Mouse (Mus musculus) heart, embryonic 10.5 days (tissue): ENCODE results near the gene Dennd1a. TPM values are rescaled to one million over a fixed set of nuclear protein-coding genes. Genes with fewer than 3 reads are reported as not detected.

ENCODE experiments used
- DNase-seq: peaks from one replicate; pipeline ENCODE4 v3.0.0-alpha.2; 2017; ENCODE audit warnings: low spot score
- H3K27ac ChIP-seq: fragments of 300-500 bp; sonication (generic); 2 replicates; pipeline ENCODE4 v1.5.1; 2016; ENCODE audit warnings: mild to moderate bottlenecking
- H3K27me3 ChIP-seq: fragments of 300-500 bp; sonication (generic); 2 replicates; pipeline ENCODE4 v1.6.1; 2016; ENCODE audit warnings: mild to moderate bottlenecking; ENCODE audit not compliant: poor library complexity, insufficient read depth, severe bottlenecking
- H3K36me3 ChIP-seq: fragments of 300-500 bp; sonication (generic); 2 replicates; pipeline ENCODE4 v1.6.1; 2016; ENCODE audit warnings: mild to moderate bottlenecking, moderate library complexity
- H3K4me1 ChIP-seq: fragments of 300-500 bp; sonication (generic); 2 replicates; pipeline ENCODE4 v1.6.1; 2016; ENCODE audit warnings: mild to moderate bottlenecking
- H3K4me3 ChIP-seq: fragments of 300-500 bp; sonication (generic); 2 replicates; pipeline ENCODE4 v1.5.1; 2016; ENCODE audit warnings: mild to moderate bottlenecking, moderate library complexity
- H3K9me3 ChIP-seq: fragments of 300-500 bp; sonication (generic); 2 replicates; pipeline ENCODE4 v1.6.1; 2016; ENCODE audit warnings: mild to moderate bottlenecking, moderate library complexity
- WGBS: fragments of 180-500 bp; shearing (Covaris S2); methylation state at CpG from one replicate; pipeline ENCODE4 v1.1.7; 2016; 5-methylcytosine and 5-hydroxymethylcytosine counted together
- polyA plus RNA-seq: library from polyadenylated mRNA; unstranded; fragments of >200 nt; fragmentation: Nextera tagmentation; extraction: Ambion mirVana; gene quantifications from 2 replicates; pipeline ENCODE4 v1.2.1, GENCODE M21; 2016

Dennd1a gene
- polyA plus RNA-seq, 1 experiment from 2014 or later = 14.8 TPM

DNA sequence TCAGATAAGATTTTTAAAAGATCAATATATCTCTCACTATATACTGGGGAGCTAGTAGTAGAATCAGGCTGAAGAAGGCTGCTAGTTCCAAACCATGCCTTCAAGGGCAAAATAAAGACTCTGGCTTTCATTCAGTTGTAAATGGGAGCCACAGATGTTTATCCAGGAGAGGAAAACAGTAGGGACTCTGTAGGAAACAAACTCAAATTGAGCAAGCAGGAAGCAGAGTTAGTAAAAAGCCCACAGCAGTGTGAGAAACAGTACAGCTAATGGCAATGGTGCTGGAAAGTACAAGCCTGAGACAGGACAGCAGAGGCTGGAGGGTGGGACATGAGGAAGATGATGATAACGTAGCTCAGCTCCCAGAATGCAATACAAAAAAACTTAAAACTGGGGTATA is 103.3 kb downstream of the Dennd1a start:
- no peaks in the 10 kb centered on the region for H3K27me3 ChIP-seq
- H3K4me3 ChIP-seq = no peak overlapping the region
- 77% methylated on average over 1 of the region's 1 CpGs for WGBS
- no peaks in the 10 kb centered on the region for H3K4me1 ChIP-seq
- H3K36me3 ChIP-seq = no peaks in the 10 kb centered on the region
- no peaks in the 10 kb centered on the region for H3K9me3 ChIP-seq
- DNase-seq = no peak
- no peak overlapping the region for H3K27ac ChIP-seq

- WGBS = 91% methylated on average over 1 of the region's 1 CpGs
- H3K9me3 ChIP-seq = no peaks in the 10 kb centered on the region
- no peak overlapping the region for H3K27ac ChIP-seq
- H3K36me3 ChIP-seq = no peaks in the 10 kb centered on the region
- 0 out of 2 replicates have a peak, but pooled peaks cover 2% of the 10 kb centered on the region for H3K4me1 ChIP-seq
- H3K27me3 ChIP-seq = no peaks in the 10 kb centered on the region
- no peak overlapping the region for H3K4me3 ChIP-seq
- no peak for DNase-seq
Measured at GRCm38 (mm10) chr2:38182283-38182682, 104.9 kb downstream of the Dennd1a start.

DNA sequence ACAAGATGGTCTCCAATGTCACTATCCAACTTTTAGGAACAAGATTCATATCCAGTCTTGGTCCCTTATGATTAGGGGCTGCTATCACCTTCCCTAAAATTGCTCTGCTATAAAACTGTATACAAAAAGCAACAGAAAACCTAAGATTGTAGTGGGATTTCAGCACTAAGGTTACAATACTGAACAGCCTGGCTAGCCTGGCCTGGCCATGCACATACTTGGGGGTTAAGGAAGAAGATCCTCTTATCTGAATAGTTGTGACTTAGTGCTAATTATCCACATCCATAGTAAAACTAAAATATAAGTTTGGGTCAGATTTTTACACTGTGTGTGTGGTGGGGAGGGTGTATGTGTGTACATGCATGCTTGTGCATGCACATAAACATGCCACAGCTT is 109.6 kb downstream of the Dennd1a start:
- H3K27me3 ChIP-seq = no peaks in the 10 kb centered on the region
- H3K27ac ChIP-seq = no peak overlapping the region
- DNase-seq = no peak

GRCm38 (mm10) chr2:38176870-38177582 is 110.2 kb downstream of the Dennd1a start:
- Histone ChIP-seq H3K4me3 (no peak overlapping the region), H3K9me3 (no peaks in the 10 kb centered on the region), H3K27me3 (no peaks in the 10 kb centered on the region), H3K27ac (no peak overlapping the region), H3K4me1 (0 out of 2 replicates have a peak, but pooled peaks cover 3% of the 10 kb centered on the region), H3K36me3 (no peaks in the 10 kb centered on the region)
- WGBS = 66% methylated on average over 4 of the region's 4 CpGs
- no peak for DNase-seq

More for the DNA sequence above, 109.6 kb downstream of the Dennd1a start:
- Histone ChIP-seq H3K9me3 (no peaks in the 10 kb centered on the region), H3K4me1 (0 out of 2 replicates have a peak, but pooled peaks cover 3% of the 10 kb centered on the region), H3K4me3 (no peak overlapping the region), H3K36me3 (no peaks in the 10 kb centered on the region)

- no peak overlapping the region for H3K27ac ChIP-seq
- H3K9me3 ChIP-seq = no peaks in the 10 kb centered on the region
- no peaks in the 10 kb centered on the region for H3K27me3 ChIP-seq
- H3K4me3 ChIP-seq = no peak overlapping the region
- DNase-seq = no peak
- 0 out of 2 replicates have a peak, but pooled peaks cover 3% of the 10 kb centered on the region for H3K4me1 ChIP-seq
- H3K36me3 ChIP-seq = no peaks in the 10 kb centered on the region
Measured at GRCm38 (mm10) chr2:38175276-38175675, 111.9 kb downstream of the Dennd1a start.

GRCm38 (mm10) chr2:38168606-38169005 is 118.6 kb downstream of the Dennd1a start:
- no peaks in the 10 kb centered on the region for H3K27me3 ChIP-seq
- H3K4me3 ChIP-seq = no peak overlapping the region
- 73% methylated on average over 3 of the region's 3 CpGs for WGBS
- H3K27ac ChIP-seq = no peak overlapping the region
- no peaks in the 10 kb centered on the region for H3K9me3 ChIP-seq
- no peak for DNase-seq
- H3K4me1 ChIP-seq = no peaks in the 10 kb centered on the region
- H3K36me3 ChIP-seq = no peaks in the 10 kb centered on the region

DNA sequence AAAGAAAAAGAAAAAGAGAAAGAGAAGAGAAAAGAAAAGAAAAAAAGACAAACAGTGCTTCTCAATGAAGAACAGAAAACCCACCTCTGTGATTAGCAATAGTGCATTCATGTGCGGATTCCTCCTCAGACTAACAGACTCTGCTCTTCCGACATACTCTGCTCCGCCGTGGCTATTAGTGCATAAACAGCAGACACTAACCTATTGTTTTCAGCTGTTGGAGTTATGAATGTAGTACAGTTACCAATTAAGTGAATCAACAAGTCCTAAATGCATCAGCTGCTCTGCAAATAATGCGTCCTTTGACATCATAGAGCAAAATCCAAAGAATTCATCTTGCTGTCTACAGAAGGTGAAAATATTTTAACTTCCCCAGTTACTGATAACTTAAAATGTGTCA is 121.2 kb downstream of the Dennd1a start:
- WGBS = 85% methylated on average over 5 of the region's 5 CpGs
- Histone ChIP-seq H3K4me1 (peaks cover 3% of the 10 kb centered on the region; the same call in 1 of the 2 replicates), H3K9me3 (no peaks in the 10 kb centered on the region), H3K36me3 (no peaks in the 10 kb centered on the region), H3K27ac (no peak overlapping the region), H3K4me3 (no peak overlapping the region), H3K27me3 (no peaks in the 10 kb centered on the region)
- no peak for DNase-seq

GRCm38 (mm10) chr2:38164326-38165035 is 122.7 kb downstream of the Dennd1a start:
- Histone ChIP-seq H3K36me3 (no peaks in the 10 kb centered on the region), H3K4me1 (peaks cover 3% of the 10 kb centered on the region; the same call in 1 of the 2 replicates), H3K27ac (no peak overlapping the region), H3K9me3 (no peaks in the 10 kb centered on the region), H3K4me3 (no peak overlapping the region), H3K27me3 (no peaks in the 10 kb centered on the region)
- no peak for DNase-seq
- WGBS = 77% methylated on average over 5 of the region's 5 CpGs

GRCm38 (mm10) chr2:38162486-38162885 is 124.7 kb downstream of the Dennd1a start:
- Histone ChIP-seq H3K27ac (no peak overlapping the region), H3K27me3 (no peaks in the 10 kb centered on the region), H3K36me3 (no peaks in the 10 kb centered on the region), H3K9me3 (no peaks in the 10 kb centered on the region), H3K4me1 (peaks cover 3% of the 10 kb centered on the region; the same call in 1 of the 2 replicates), H3K4me3 (no peak overlapping the region)
- 92% methylated on average over 3 of the region's 3 CpGs for WGBS
- DNase-seq = no peak

GRCm38 (mm10) chr2:38161484-38161883 is 125.7 kb downstream of the Dennd1a start:
- no peaks in the 10 kb centered on the region for H3K27me3 ChIP-seq
- 77% methylated on average over 1 of the region's 1 CpGs for WGBS
- H3K36me3 ChIP-seq = no peaks in the 10 kb centered on the region
- no peak for DNase-seq
- H3K27ac ChIP-seq = no peak overlapping the region
- no peaks in the 10 kb centered on the region for H3K9me3 ChIP-seq
- no peak overlapping the region for H3K4me3 ChIP-seq
- peaks cover 3% of the 10 kb centered on the region; the same call in 1 of the 2 replicates for H3K4me1 ChIP-seq

- Histone ChIP-seq H3K36me3 (no peaks in the 10 kb centered on the region), H3K4me1 (peaks cover 3% of the 10 kb centered on the region; the same call in 1 of the 2 replicates), H3K9me3 (no peaks in the 10 kb centered on the region), H3K27ac (no peak overlapping the region), H3K4me3 (no peak overlapping the region), H3K27me3 (no peaks in the 10 kb centered on the region)
- 96% methylated on average over 1 of the region's 1 CpGs for WGBS
- DNase-seq = no peak
Measured at GRCm38 (mm10) chr2:38159736-38160135, 127.5 kb downstream of the Dennd1a start.

GRCm38 (mm10) chr2:38157002-38157401 is 130.2 kb downstream of the Dennd1a start:
- Histone ChIP-seq H3K4me1 (peaks cover 3% of the 10 kb centered on the region; the same call in 1 of the 2 replicates), H3K27ac (no peak overlapping the region), H3K27me3 (no peaks in the 10 kb centered on the region), H3K36me3 (no peaks in the 10 kb centered on the region), H3K4me3 (no peak overlapping the region), H3K9me3 (no peaks in the 10 kb centered on the region)
- no peak for DNase-seq
- 76% methylated on average over 1 of the region's 1 CpGs for WGBS

GRCm38 (mm10) chr2:38156001-38156400 is 131.2 kb downstream of the Dennd1a start:
- H3K27ac ChIP-seq = no peak overlapping the region
- WGBS = 47% methylated on average over 2 of the region's 2 CpGs
- no peaks in the 10 kb centered on the region for H3K36me3 ChIP-seq
- no peak for DNase-seq
- no peaks in the 10 kb centered on the region for H3K4me1 ChIP-seq
- H3K9me3 ChIP-seq = no peaks in the 10 kb centered on the region
- H3K4me3 ChIP-seq = no peak overlapping the region
- no peaks in the 10 kb centered on the region for H3K27me3 ChIP-seq
